Mouse (Mus musculus): ENCODE data around the gene Car6. TPM values are rescaled to one million over a fixed set of nuclear protein-coding genes. Genes with fewer than 3 reads are reported as not detected.
A peak's percentile ranks its signal among the peaks of the same experiment; 100 is the strongest.

Gene Car6
- not detected in 2 replicates for polyA plus RNA-seq (2015; fragmentation: Nextera tagmentation; extraction: Ambion mirVana)

DNA sequence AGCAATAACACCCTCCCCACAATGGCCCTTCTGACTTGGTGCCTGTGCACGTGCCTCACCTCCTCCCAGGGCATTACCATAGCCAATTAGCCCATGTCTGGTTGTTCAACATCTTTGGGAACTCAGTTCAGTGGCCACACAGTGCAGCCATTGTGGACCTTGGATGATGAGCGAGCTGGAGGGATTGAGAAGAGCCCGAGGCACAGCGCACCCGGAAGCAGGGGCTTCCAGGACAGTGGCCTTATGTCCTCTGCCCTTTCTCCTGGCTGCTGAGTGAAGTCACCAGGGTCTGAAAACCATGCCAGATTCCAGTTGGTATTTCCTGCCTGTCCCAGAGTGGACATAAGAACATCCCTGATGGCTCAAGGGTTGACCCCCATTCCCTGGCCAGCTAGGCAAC is at the start of gene Car6:
Gene Car6 (minus strand): TSS at position 101 of the 400 bp plus-strand sequence.
- no peaks in the 10 kb centered on the region for H3K36me3 ChIP-seq
- no peaks in the 10 kb centered on the region for H3K27me3 ChIP-seq
- H3K27ac ChIP-seq, result no peak within 1 kb of the TSS
- ATAC-seq, result no peak
- no peaks in the 10 kb centered on the region for H3K4me1 ChIP-seq (replicated peaks)
- 75% methylated on average over 5 of the region's 5 CpGs for WGBS
- no peak within 1 kb of the TSS for H3K4me3 ChIP-seq (replicated peaks)
- H3K4me2 ChIP-seq (replicated peaks), result no peak within 1 kb of the TSS
- H3K9me3 ChIP-seq, result no peaks in the 10 kb centered on the region
- H3K9ac ChIP-seq (replicated peaks), result no peak within 1 kb of the TSS

DNA sequence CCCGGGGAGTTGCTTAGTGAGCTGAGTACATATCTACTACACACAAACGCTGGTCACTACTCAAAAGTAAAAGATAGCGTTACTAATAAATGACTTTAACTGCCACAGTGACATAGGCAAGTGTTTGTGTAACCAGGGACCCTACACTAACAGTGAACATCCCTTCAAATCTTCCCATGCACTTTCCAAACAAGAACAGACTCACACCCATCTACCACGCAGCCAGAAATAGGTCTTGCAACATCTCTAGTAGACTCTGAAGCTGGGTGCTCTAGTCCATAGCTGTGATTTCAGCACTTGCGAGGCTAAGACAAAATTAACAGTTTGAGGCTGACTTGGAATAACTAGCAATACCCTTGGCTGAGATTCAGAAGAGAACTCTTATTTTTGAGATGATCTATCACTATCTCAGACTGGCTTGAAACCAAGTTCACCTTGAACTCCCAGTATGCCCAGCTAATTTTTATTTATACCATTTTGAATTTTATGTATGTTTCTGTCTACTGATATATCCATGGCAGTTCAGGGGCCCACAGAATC is 48.7 kb upstream of the Car6 start:
- Histone ChIP-seq H3K4me2 (replicated peaks) (no peak overlapping the region), H3K4me1 (replicated peaks) (peaks cover 29% of the 10 kb centered on the region), H3K9ac (replicated peaks) (no peak overlapping the region), H3K36me3 (peaks cover 49% of the 10 kb centered on the region), H3K27ac (no peak overlapping the region), H3K4me3 (replicated peaks) (no peak overlapping the region), H3K27me3 (no peaks in the 10 kb centered on the region), H3K9me3 (no peaks in the 10 kb centered on the region)
- no peak for ATAC-seq
- WGBS, result 86% methylated on average over 5 of the region's 5 CpGs

DNA sequence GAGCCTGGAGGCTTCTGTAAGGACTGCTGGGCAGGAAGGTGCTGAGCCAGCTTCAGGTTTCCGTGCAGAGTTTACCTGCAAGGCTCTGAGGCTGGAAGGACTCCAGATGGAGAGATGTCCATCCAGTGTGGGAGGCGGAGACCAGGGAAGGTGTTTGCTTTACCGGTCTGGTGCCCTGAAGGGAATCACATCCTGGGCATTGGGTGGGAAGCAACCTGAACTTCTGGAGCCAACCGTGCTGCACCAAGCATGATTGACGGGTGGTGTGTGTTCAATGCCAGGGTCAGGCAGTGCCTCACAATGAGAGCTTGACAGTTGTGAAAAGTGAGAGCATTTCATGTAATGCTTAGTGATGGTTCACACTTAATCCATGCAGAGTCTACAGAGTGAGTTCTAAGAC is 47.8 kb upstream of the Car6 start:
- WGBS, result 89% methylated on average over 5 of the region's 5 CpGs
- peaks cover 24% of the 10 kb centered on the region for H3K4me1 ChIP-seq (replicated peaks)

DNA sequence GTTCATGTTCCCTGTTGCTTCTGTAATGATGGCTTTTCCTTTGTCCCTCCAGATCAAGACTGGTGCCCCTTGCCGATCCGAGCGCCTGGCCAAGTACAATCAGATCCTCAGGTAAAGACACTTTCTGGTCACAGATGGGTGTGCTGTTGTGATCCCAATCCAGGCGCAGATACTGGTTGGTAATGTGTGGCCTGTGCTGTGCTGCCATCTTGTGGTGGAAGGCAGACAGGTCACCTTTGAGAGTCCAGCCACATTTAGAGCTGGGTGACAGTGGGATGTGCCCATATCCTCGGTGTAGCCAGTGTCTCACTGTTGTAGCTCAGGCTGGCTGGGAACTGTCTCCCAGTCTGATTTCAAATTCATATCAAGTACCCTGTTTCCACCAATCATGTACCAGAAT is 46.9 kb upstream of the Car6 start:
- peaks cover 24% of the 10 kb centered on the region for H3K4me1 ChIP-seq (replicated peaks)
- no peak overlapping the region for H3K4me3 ChIP-seq (replicated peaks)
- peak; percentile 52 for ATAC-seq
- no peak overlapping the region for H3K9ac ChIP-seq (replicated peaks)
- no peaks in the 10 kb centered on the region for H3K9me3 ChIP-seq
- no peak overlapping the region for H3K4me2 ChIP-seq (replicated peaks)
- H3K36me3 ChIP-seq, result peaks cover 67% of the 10 kb centered on the region
- WGBS, result 61% methylated on average over 5 of the region's 5 CpGs
- H3K27me3 ChIP-seq, result no peaks in the 10 kb centered on the region
- H3K27ac ChIP-seq, result no peak overlapping the region

More for the DNA sequence above, 47.8 kb upstream of the Car6 start:
- no peak for ATAC-seq
- Histone ChIP-seq H3K27ac (no peak overlapping the region), H3K27me3 (no peaks in the 10 kb centered on the region), H3K9ac (replicated peaks) (no peak overlapping the region), H3K4me3 (replicated peaks) (no peak overlapping the region), H3K36me3 (peaks cover 58% of the 10 kb centered on the region), H3K4me2 (replicated peaks) (no peak overlapping the region), H3K9me3 (no peaks in the 10 kb centered on the region)

DNA sequence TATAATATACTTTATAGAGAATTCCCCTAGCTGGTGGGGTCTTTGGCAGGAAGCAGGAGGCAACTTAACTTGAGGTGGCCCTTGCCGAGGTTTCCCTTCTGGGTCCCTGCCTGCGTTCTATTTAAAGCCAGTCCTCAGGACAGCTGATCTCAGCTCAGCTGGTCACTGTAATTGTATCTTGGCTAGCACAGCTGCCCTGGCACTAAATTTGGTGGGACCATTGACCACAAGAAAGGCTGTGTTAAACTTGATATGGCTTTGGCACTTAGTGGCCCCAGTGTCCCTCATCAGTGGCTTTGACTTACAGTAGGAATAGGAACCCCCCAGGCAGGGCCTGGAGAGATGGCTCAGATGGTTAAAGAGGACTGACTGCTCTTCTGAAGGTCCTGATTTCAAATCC is 44.7 kb upstream of the Car6 start:
- 74% methylated on average over 2 of the region's 2 CpGs for WGBS
- Histone ChIP-seq H3K4me2 (replicated peaks) (no peak overlapping the region), H3K9me3 (no peaks in the 10 kb centered on the region), H3K9ac (replicated peaks) (no peak overlapping the region), H3K36me3 (peaks cover 88% of the 10 kb centered on the region), H3K27ac (no peak overlapping the region), H3K27me3 (no peaks in the 10 kb centered on the region), H3K4me3 (replicated peaks) (no peak overlapping the region), H3K4me1 (replicated peaks) (peaks cover 22% of the 10 kb centered on the region)
- ATAC-seq, result no peak

DNA sequence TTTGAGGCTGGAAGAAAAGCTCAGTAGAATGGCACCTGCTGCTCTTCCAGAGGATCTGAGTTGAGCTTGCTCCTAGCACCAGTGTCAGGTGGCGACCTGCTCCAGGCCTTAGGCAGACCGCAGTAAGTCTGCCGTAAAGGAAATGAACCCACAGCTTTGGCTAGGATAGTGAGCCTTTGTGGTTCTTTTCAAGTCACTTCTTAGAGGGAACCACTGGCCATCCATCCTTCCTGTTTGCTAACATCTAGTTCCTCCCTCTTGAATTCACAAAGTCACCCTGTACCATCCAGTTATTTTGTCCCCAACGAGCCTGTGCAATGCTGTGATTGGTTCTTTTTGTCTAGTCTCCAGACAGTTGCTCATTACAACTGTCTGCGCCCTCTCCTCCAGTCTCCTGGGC is 41.6 kb upstream of the Car6 start:
- H3K4me2 ChIP-seq (replicated peaks), result no peak overlapping the region
- no peak for ATAC-seq
- 83% methylated on average over 5 of the region's 5 CpGs for WGBS
- peaks cover 72% of the 10 kb centered on the region for H3K36me3 ChIP-seq
- no peak overlapping the region for H3K4me3 ChIP-seq (replicated peaks)
- no peaks in the 10 kb centered on the region for H3K27me3 ChIP-seq
- H3K9me3 ChIP-seq, result no peaks in the 10 kb centered on the region
- peaks cover 40% of the 10 kb centered on the region for H3K4me1 ChIP-seq (replicated peaks)
- no peak overlapping the region for H3K27ac ChIP-seq
- 0 out of 2 replicates have a peak overlapping the region, but pooled peaks have one; percentile 5 for H3K9ac ChIP-seq (replicated peaks)

DNA sequence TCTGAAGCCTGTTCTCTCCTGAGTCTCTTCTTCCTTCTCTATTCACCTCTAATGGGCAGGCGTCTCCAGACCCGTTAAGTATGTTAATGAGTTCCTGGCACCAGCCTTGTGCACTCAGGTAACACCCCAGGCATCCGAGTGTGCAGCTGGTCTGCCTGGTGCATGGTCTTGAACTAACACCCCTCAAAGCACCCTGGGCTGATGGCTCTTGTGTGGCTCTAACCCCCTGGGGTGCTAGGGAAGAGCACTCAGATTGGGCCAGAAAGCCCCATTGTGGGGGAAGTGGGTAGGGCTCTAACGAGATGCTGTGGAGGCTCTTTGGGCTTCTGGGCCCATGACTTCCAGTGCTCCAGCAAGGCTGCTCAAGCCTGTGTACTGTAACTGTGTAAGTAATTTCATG is 40.6 kb upstream of the Car6 start:
- H3K9ac ChIP-seq (replicated peaks), result peak overlapping the region; percentile 15; the same call in 1 of the 2 replicates
- H3K4me1 ChIP-seq (replicated peaks), result peaks cover 42% of the 10 kb centered on the region
- H3K27me3 ChIP-seq, result no peaks in the 10 kb centered on the region
- WGBS, result 78% methylated on average over 4 of the region's 4 CpGs
- no peak overlapping the region for H3K4me2 ChIP-seq (replicated peaks)
- no peak overlapping the region for H3K27ac ChIP-seq
- no peak for ATAC-seq
- no peak overlapping the region for H3K4me3 ChIP-seq (replicated peaks)
- H3K9me3 ChIP-seq, result no peaks in the 10 kb centered on the region
- peaks cover 62% of the 10 kb centered on the region for H3K36me3 ChIP-seq

DNA sequence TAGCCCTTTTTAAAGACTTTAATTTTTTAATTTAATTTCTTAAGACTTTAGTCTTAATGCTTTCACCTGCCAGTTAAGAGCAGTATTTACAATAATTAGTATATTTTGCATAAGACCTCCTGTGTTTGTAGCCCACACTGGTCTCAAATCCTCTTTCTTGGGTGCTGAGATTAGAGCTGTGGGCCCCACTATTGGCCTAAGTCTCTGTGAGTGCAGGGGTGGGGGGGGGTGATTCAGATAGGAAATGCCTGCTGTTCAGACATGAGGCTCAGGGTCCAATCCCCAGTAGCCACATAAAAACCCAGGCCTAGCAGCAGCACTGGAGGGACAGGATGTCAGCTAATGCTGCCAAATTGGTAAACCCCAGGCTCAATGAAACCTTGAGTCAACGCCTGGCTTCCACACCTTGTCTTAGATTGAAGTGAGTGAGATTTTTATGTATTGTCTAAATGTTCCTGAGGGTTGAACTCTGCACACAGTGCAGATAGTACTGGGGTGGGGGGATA is 39.3 kb upstream of the Car6 start:
- WGBS, result 78% methylated on average over 1 of the region's 1 CpGs
- Histone ChIP-seq H3K4me2 (replicated peaks) (0 out of 2 replicates have a peak overlapping the region, but pooled peaks have one; percentile 2), H3K4me3 (replicated peaks) (no peak overlapping the region), H3K27me3 (no peaks in the 10 kb centered on the region), H3K36me3 (peaks cover 50% of the 10 kb centered on the region), H3K9me3 (no peaks in the 10 kb centered on the region), H3K4me1 (replicated peaks) (peaks cover 42% of the 10 kb centered on the region), H3K9ac (replicated peaks) (no peak overlapping the region), H3K27ac (no peak overlapping the region)
- no peak for ATAC-seq

DNA sequence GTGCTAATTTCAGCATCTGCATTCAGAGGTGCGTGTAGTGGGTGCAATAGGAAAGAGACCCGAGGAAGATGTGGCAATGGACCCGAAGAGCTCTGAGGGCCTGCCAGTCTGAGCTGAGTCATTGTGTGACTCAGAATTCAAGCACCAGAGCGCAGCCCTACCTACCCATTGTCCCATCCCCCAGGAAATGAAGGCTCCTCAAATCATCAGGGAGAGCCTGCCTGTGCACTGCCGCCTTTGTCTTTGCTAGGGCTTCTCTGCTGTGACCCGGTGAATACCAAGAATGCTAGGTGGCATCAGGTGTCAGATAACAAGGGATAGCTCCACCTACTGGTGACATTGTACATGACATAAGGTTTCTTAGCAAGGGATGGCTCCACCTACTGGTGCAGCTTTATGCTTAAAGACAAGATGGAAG is 38.8 kb upstream of the Car6 start:
- Histone ChIP-seq H3K27me3 (no peaks in the 10 kb centered on the region), H3K9ac (replicated peaks) (no peak overlapping the region), H3K27ac (no peak overlapping the region), H3K9me3 (no peaks in the 10 kb centered on the region), H3K4me3 (replicated peaks) (peak overlapping the region; percentile 85; the same call in 1 of the 2 replicates), H3K4me2 (replicated peaks) (peak overlapping the region; percentile 93), H3K36me3 (peaks cover 45% of the 10 kb centered on the region), H3K4me1 (replicated peaks) (peaks cover 43% of the 10 kb centered on the region)
- ATAC-seq, result no peak
- 7% methylated on average over 6 of the region's 6 CpGs for WGBS

DNA sequence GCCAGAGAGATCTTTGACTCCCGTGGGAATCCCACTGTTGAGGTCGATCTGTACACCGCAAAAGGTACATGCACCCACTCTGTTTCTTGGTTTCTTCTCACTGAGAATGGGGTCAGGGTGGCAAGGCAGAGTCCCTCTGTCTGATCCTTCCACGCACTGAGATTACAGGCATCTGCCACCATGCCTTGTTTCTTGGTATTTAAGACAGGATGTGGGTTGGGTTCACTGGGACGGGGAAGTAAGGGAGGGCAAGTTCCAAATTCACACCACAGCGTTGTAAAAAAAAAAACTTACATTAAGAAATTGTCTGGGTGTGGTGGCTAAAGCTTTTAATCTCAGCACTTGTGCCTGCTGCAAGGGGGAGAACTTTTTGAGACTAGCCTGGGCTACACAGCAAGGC is 38.4 kb upstream of the Car6 start:
- Histone ChIP-seq H3K27me3 (no peaks in the 10 kb centered on the region), H3K4me3 (replicated peaks) (peak overlapping the region; percentile 85), H3K9ac (replicated peaks) (peak overlapping the region; percentile 90; the same call in 1 of the 2 replicates), H3K27ac (no peak overlapping the region), H3K9me3 (no peaks in the 10 kb centered on the region), H3K4me2 (replicated peaks) (peak overlapping the region; percentile 93), H3K4me1 (replicated peaks) (peaks cover 47% of the 10 kb centered on the region), H3K36me3 (peaks cover 41% of the 10 kb centered on the region)
- 45% methylated on average over 6 of the region's 6 CpGs for WGBS
- ATAC-seq, result no peak

DNA sequence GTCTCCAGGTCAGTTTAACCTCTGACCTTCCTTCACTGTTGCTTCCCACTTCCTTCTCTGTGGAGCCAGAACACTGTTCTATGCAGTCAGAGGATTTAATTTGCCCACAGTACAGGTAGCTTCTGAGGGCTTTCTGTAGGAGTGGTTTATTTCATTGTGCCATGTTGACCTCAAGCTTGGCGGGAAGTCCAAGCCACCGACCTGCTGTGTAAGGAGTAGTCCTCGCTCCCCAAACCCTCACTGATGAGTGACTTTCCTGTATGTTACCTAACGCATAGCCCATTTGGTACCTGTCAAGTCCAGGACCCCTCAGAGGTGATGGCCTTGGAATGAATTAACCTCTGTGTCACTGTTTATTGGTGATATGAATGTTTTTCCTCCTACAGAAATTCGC is 38.0 kb upstream of the Car6 start:
- H3K9me3 ChIP-seq, result no peaks in the 10 kb centered on the region
- peaks cover 50% of the 10 kb centered on the region for H3K4me1 ChIP-seq (replicated peaks)
- no peak overlapping the region for H3K27ac ChIP-seq
- H3K36me3 ChIP-seq, result peaks cover 36% of the 10 kb centered on the region
- peak overlapping the region; percentile 85 for H3K4me3 ChIP-seq (replicated peaks)
- H3K4me2 ChIP-seq (replicated peaks), result peak overlapping the region; percentile 93
- no peaks in the 10 kb centered on the region for H3K27me3 ChIP-seq
- 34% methylated on average over 5 of the region's 5 CpGs for WGBS
- no peak for ATAC-seq
- peak overlapping the region; percentile 90 for H3K9ac ChIP-seq (replicated peaks)

DNA sequence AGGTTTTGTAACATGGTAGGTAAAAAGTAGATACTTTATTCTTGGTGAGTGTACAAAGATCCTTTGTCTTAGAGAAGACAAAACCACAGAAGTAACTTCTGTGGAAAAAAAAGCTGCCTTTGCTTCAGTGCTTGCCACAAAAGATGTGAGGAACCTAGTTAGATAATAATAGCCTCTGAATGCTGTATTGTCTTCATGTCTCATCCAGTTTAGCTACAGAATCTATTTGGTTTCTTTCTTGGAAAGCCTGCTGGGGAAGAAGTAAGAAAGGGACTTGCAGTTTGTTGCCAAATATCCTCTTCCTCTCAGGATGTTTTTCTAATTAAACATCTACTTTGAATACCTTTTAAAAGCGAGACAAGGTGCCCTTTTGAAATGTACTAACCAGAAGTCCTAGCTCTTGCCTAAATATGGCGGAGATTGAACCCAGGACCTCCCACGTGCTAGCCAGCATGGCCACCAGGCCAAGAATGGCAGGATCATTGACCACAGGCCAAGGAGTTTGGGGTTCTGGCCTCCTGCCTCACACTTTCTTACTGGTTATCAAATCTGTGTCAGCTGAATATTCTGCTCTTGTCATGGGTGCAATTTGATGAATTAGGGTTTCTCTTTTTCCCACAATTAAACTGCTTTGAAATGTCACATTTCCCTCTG is 37.4 kb upstream of the Car6 start:
- no peaks in the 10 kb centered on the region for H3K9me3 ChIP-seq

More for the DNA sequence above, 37.4 kb upstream of the Car6 start:
- 5% methylated on average over 3 of the region's 3 CpGs for WGBS
- Histone ChIP-seq H3K4me1 (replicated peaks) (peaks cover 50% of the 10 kb centered on the region), H3K4me3 (replicated peaks) (peak overlapping the region; percentile 85), H3K27ac (no peak overlapping the region), H3K9ac (replicated peaks) (peak overlapping the region; percentile 90), H3K36me3 (peaks cover 31% of the 10 kb centered on the region), H3K4me2 (replicated peaks) (peak overlapping the region; percentile 93), H3K27me3 (no peaks in the 10 kb centered on the region)
- no peak for ATAC-seq

Data from midbrain, embryonic 13.5 days (tissue).